Mouse (Mus musculus) Patski (cell line): ENCODE measurements around the gene Vmn1r95. TPM values are rescaled to one million over a fixed set of nuclear protein-coding genes. Genes with fewer than 3 reads are reported as not detected.
"Not testable (repeated sequence)": the region's sequence is repeated elsewhere in the genome, so short reads cannot be mapped to it uniquely, and the experiment has no call there.

Experiments used
- ATAC-seq: fragments of 100-300 bp; one replicate; pipeline ENCODE4 v1.8.0; 2021
- CTCF ChIA-PET: fragments of 350-600 bp; sonication (Branson Sonifier 250); formaldehyde crosslinking; loops from one replicate; lab custom pipeline; 2022; ENCODE audit warnings: inconsistent platforms; lab: Charles Lee
- POLR2A ChIA-PET: fragments of 350-600 bp; sonication (Branson Sonifier 250); formaldehyde crosslinking; loops from one replicate; lab custom pipeline; 2022; ENCODE audit warnings: antibody characterized with exemption, inconsistent platforms; lab: Charles Lee
- DNase-seq: peaks from one replicate; pipeline ENCODE4 v3.0.0-alpha.2; 2011; ENCODE audit warnings: low read depth, low spot score
- H3K27me3 ChIP-seq: fragments of 371-371 bp; one replicate; pipeline ENCODE4 v1.5.1; 2021
- in situ Hi-C: fragments of 300-500 bp; cut with MboI; formaldehyde crosslinking; loops from 3 replicates; pipeline ENCODE4 v1.11.1; 2018; ENCODE audit warnings: low pct_unique_long_range_greater_than_20kb, mixed read lengths
- polyA plus RNA-seq: library from polyadenylated mRNA; unstranded; gene quantifications from one replicate; pipeline ENCODE4 v1.2.3, GENCODE M21; 2021

Gene Vmn1r95
- not detected for polyA plus RNA-seq

GRCm38 (mm10) chr7:20193410-20193809, at the start of gene Vmn1r95:
Gene Vmn1r95 (plus strand): TSS chr7:20193710.
- H3K27me3 ChIP-seq, in situ Hi-C loops, ATAC-seq, DNase-seq, POLR2A ChIA-PET, CTCF ChIA-PET: not testable (repeated sequence)

- POLR2A ChIA-PET, ATAC-seq, in situ Hi-C loops, H3K27me3 ChIP-seq, DNase-seq, CTCF ChIA-PET: not testable (repeated sequence)
Measured at GRCm38 (mm10) chr7:20168277-20168676, 25.2 kb upstream of the Vmn1r95 start, which contains the start of gene Vmn1r94. Gene Vmn1r94 (minus strand): TSS chr7:20168377.

GRCm38 (mm10) chr7:20205507-20205906, 12.0 kb downstream of the Vmn1r95 start, which contains the start of gene Gm6164:
Gene Gm6164 (minus strand): TSS chr7:20205607.
- CTCF ChIA-PET = not testable (repeated sequence)

GRCm38 (mm10) chr7:20233728-20234127, 40.2 kb downstream of the Vmn1r95 start, which contains the start of gene Gm4498:
Gene Gm4498 (minus strand): TSS chr7:20233828.
- ATAC-seq, DNase-seq, CTCF ChIA-PET, H3K27me3 ChIP-seq, in situ Hi-C loops, POLR2A ChIA-PET: not testable (repeated sequence)

More at GRCm38 (mm10) chr7:20205507-20205906, 12.0 kb downstream of the Vmn1r95 start, which contains the start of gene Gm6164:
- in situ Hi-C loops, H3K27me3 ChIP-seq, ATAC-seq, POLR2A ChIA-PET, DNase-seq: not testable (repeated sequence)

Other genes with a start within 250 kb of the Vmn1r95 start
- gene Igsf23, start 243.0 kb upstream of the Vmn1r95 start, polyA plus RNA-seq = 0.06 TPM
- gene Ceacam20, start 228.3 kb upstream of the Vmn1r95 start, polyA plus RNA-seq = not detected
- not detected for gene Nlrp9b, start 202.2 kb upstream of the Vmn1r95 start, polyA plus RNA-seq
- gene Vmn1r91, start 94.0 kb upstream of the Vmn1r95 start, polyA plus RNA-seq = not detected
- not detected for gene Gm16442, start 71.1 kb upstream of the Vmn1r95 start, polyA plus RNA-seq
- not detected for gene Vmn1r93, start 54.6 kb upstream of the Vmn1r95 start, polyA plus RNA-seq
- not detected for gene Vmn1r94, start 25.3 kb upstream of the Vmn1r95 start, polyA plus RNA-seq
- gene Gm6164, start 11.9 kb downstream of the Vmn1r95 start, polyA plus RNA-seq = not detected
- gene Gm4498, start 40.1 kb downstream of the Vmn1r95 start, polyA plus RNA-seq = not detected
- not detected for gene Gm5890, start 69.1 kb downstream of the Vmn1r95 start, polyA plus RNA-seq
- not detected for gene Gm4133, start 140.4 kb downstream of the Vmn1r95 start, polyA plus RNA-seq
- not detected for gene Gm5728, start 181.7 kb downstream of the Vmn1r95 start, polyA plus RNA-seq
- not detected for gene Vmn1r100, start 224.2 kb downstream of the Vmn1r95 start, polyA plus RNA-seq
- not detected for gene Vmn1r101, start 248.9 kb downstream of the Vmn1r95 start, polyA plus RNA-seq